Mouse (Mus musculus) stomach, embryonic 15.5 days (tissue): ENCODE measurements at regions not wholly inside any gene's neighbourhood (a gene's known extent, or its start where the extent isn't known, plus 50 kb on each side); places are given as distances from the start of the nearest gene placed in this dataset.

Experiments used
- ATAC-seq: fragments of 200-750 bp; cut with Nextera tagmentation; 2 replicates; pipeline ENCODE4 v1.8.0; 2017; ENCODE audit warnings: low read depth, moderate number of reproducible peaks, moderate TSS enrichment; ENCODE audit not compliant: insufficient read depth, low FRiP score
- H3K27ac ChIP-seq: fragments of 300-500 bp; sonication (generic); 2 replicates; pipeline ENCODE4 v1.5.1; 2015; ENCODE audit warnings: mild to moderate bottlenecking, inconsistent platforms
- H3K27me3 ChIP-seq: fragments of 300-500 bp; sonication (generic); replicated peaks from 2 replicates; pipeline ENCODE4 v1.6.1; 2015; ENCODE audit warnings: inconsistent platforms
- H3K36me3 ChIP-seq: fragments of 300-500 bp; sonication (generic); 2 replicates; pipeline ENCODE4 v1.6.1; 2015; ENCODE audit warnings: inconsistent platforms
- H3K4me1 ChIP-seq: fragments of 300-500 bp; sonication (generic); 2 replicates; pipeline ENCODE4 v1.6.1; 2015; ENCODE audit warnings: inconsistent platforms
- H3K4me2 ChIP-seq: fragments of 300-500 bp; sonication (generic); 2 replicates; pipeline ENCODE4 v1.6.1; 2015; ENCODE audit warnings: mild to moderate bottlenecking, inconsistent platforms
- H3K4me3 ChIP-seq: fragments of 300-500 bp; sonication (generic); replicated peaks from 2 replicates; pipeline ENCODE4 v1.5.1; 2015; ENCODE audit warnings: inconsistent platforms
- H3K9ac ChIP-seq: fragments of 300-500 bp; sonication (generic); 2 replicates; pipeline ENCODE4 v1.6.1; 2015; ENCODE audit warnings: inconsistent platforms
- H3K9me3 ChIP-seq: fragments of 300-500 bp; sonication (generic); 2 replicates; pipeline ENCODE4 v1.6.1; 2016; ENCODE audit warnings: inconsistent platforms
- whole genome bisulfite sequencing: fragments of 180-500 bp; shearing (Covaris S2); methylation state at CpG from one replicate; pipeline ENCODE4 v1.1.7; 2015; 5-methylcytosine and 5-hydroxymethylcytosine counted together

GRCm38 (mm10) chr11:28782486-28782885 lies 70.5 kb upstream of the Efemp1 start:
- Histone ChIP-seq H3K27ac (no peak overlapping the region), H3K9me3 (no peaks in the 10 kb centered on the region), H3K27me3 (no peaks in the 10 kb centered on the region), H3K4me2 (no peak overlapping the region), H3K4me3 (no peak overlapping the region), H3K36me3 (no peaks in the 10 kb centered on the region), H3K9ac (no peak overlapping the region), H3K4me1 (no peaks in the 10 kb centered on the region)
- WGBS = 75% methylated on average over 2 of the region's 2 CpGs
- no peak for ATAC-seq

GRCm38 (mm10) chr11:28770831-28771230 lies 82.2 kb upstream of the Efemp1 start:
- no peak for ATAC-seq
- WGBS = 81% methylated on average over 1 of the region's 1 CpGs
- Histone ChIP-seq H3K27me3 (no peaks in the 10 kb centered on the region), H3K4me2 (no peak overlapping the region), H3K27ac (no peak overlapping the region), H3K4me1 (no peaks in the 10 kb centered on the region), H3K9ac (no peak overlapping the region), H3K4me3 (no peak overlapping the region), H3K36me3 (no peaks in the 10 kb centered on the region), H3K9me3 (no peaks in the 10 kb centered on the region)

- Histone ChIP-seq H3K36me3 (no peaks in the 10 kb centered on the region), H3K4me3 (no peak overlapping the region), H3K9me3 (no peaks in the 10 kb centered on the region), H3K9ac (no peak overlapping the region), H3K4me2 (no peak overlapping the region), H3K27me3 (no peaks in the 10 kb centered on the region), H3K4me1 (no peaks in the 10 kb centered on the region), H3K27ac (no peak overlapping the region)
- no peak for ATAC-seq
Measured at GRCm38 (mm10) chr11:28760751-28761150, 92.3 kb upstream of the Efemp1 start.

DNA sequence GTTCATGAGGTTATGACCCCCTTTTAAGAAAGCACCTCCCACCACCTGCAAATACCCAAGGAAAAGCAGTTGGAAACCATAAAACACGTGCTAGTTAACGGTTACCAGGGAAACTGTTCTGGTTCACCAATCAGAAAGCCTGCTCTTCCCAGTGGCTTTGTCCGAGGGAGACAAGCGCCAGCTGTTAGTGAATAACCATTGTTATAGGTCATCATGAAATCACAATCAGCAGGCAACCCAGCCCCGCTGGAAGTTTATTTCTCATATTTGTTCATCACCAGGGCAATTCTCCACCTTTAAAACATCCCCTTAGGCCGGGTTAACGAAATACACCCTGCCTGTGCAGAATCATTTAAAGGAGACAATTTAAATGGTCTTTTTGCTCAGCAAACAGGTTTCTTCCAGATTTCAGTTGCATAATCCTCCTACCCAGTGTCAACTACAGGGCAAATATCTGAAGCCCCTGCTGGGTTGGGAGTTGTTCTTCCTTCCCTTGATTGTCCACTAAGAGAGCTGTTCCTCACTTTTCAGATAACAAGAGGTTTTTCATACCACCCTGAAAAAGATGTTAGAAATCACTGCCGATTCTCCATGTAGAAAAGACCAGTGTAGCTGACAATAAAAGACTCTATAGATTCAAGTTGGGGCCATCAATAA lies 117.9 kb upstream of the Efemp1 start:
- Histone ChIP-seq H3K36me3 (no peaks in the 10 kb centered on the region), H3K27me3 (no peaks in the 10 kb centered on the region), H3K4me2 (peak overlapping the region; percentile 27; the same call in 1 of the 2 replicates), H3K4me1 (0 out of 2 replicates have a peak, but pooled peaks cover 4% of the 10 kb centered on the region), H3K9me3 (no peaks in the 10 kb centered on the region), H3K4me3 (no peak overlapping the region), H3K9ac (no peak overlapping the region), H3K27ac (no peak overlapping the region)
- 13% methylated on average over 8 of the region's 8 CpGs for WGBS
- ATAC-seq = no peak; the same call in 1 of the 2 replicates

DNA sequence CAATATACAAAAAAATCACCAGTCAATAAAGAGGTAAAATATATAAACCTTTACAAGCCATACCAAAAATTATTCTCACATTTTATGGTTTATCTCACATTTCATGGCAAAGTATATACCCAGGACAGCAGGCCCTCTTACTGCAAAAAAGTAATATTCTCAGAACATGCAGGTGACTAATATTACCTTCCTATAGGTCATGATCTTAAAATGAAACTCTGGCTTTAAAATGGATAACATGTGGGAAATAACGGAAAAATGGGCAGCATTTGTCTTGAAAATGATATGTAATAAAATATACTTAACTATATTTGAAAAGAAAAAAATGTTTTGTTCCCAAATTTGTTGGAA lies 118.4 kb upstream of the Efemp1 start:
- Histone ChIP-seq H3K4me2 (no peak overlapping the region), H3K36me3 (no peaks in the 10 kb centered on the region), H3K9ac (no peak overlapping the region), H3K4me1 (0 out of 2 replicates have a peak, but pooled peaks cover 4% of the 10 kb centered on the region), H3K27me3 (no peaks in the 10 kb centered on the region), H3K27ac (no peak overlapping the region), H3K9me3 (no peaks in the 10 kb centered on the region), H3K4me3 (no peak overlapping the region)
- 33% methylated on average over 1 of the region's 1 CpGs for WGBS
- no peak for ATAC-seq

GRCm38 (mm10) chr11:28733877-28734580 lies 119.0 kb upstream of the Efemp1 start:
- H3K9ac ChIP-seq = no peak overlapping the region
- H3K4me3 ChIP-seq = no peak overlapping the region
- WGBS = 59% methylated on average over 3 of the region's 3 CpGs
- H3K36me3 ChIP-seq = no peaks in the 10 kb centered on the region
- no peaks in the 10 kb centered on the region for H3K27me3 ChIP-seq
- no peak overlapping the region for H3K27ac ChIP-seq
- no peaks in the 10 kb centered on the region for H3K9me3 ChIP-seq
- ATAC-seq = no peak
- H3K4me1 ChIP-seq = 0 out of 2 replicates have a peak, but pooled peaks cover 4% of the 10 kb centered on the region
- H3K4me2 ChIP-seq = no peak overlapping the region

- Histone ChIP-seq H3K27me3 (no peaks in the 10 kb centered on the region), H3K4me1 (0 out of 2 replicates have a peak, but pooled peaks cover 4% of the 10 kb centered on the region), H3K4me3 (no peak overlapping the region), H3K9me3 (no peaks in the 10 kb centered on the region), H3K27ac (no peak overlapping the region), H3K9ac (no peak overlapping the region), H3K4me2 (no peak overlapping the region), H3K36me3 (no peaks in the 10 kb centered on the region)
- no peak for ATAC-seq
- 56% methylated on average over 2 of the region's 2 CpGs for WGBS
Measured at GRCm38 (mm10) chr11:28730140-28730539, 122.9 kb upstream of the Efemp1 start.

GRCm38 (mm10) chr11:28709511-28709910 lies 125.4 kb upstream of the Ccdc85a start:
- Histone ChIP-seq H3K4me2 (no peak overlapping the region), H3K9me3 (no peaks in the 10 kb centered on the region), H3K9ac (no peak overlapping the region), H3K27me3 (no peaks in the 10 kb centered on the region), H3K27ac (no peak overlapping the region), H3K4me1 (no peaks in the 10 kb centered on the region), H3K4me3 (no peak overlapping the region), H3K36me3 (no peaks in the 10 kb centered on the region)
- no peak for ATAC-seq
- 52% methylated on average over 3 of the region's 3 CpGs for WGBS

DNA sequence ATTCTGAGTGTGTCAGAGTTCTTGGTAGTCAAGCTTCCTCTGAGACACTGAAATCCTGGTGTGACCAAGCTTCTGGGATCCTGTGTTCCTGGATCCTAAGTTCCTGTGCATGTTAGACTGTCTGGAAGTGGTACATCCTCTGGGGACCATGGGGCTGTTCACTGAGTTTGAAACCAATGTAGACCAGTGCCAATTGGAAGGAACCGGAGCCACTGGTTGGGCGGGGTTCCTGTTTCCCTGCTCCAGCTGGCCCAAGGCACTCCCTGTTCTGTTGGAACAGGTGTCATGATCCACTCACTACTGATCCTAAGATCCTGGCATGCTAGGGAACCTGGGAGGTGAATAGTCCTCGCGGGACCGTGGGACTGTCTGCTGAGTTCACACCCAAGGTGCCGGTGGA lies 124.3 kb upstream of the Ccdc85a start:
- ATAC-seq = no peak
- 81% methylated on average over 6 of the region's 6 CpGs for WGBS

GRCm38 (mm10) chr11:28702384-28702783 lies 118.3 kb upstream of the Ccdc85a start:
- no peaks in the 10 kb centered on the region for H3K9me3 ChIP-seq
- H3K9ac ChIP-seq = no peak overlapping the region
- H3K36me3 ChIP-seq = no peaks in the 10 kb centered on the region
- no peak overlapping the region for H3K4me2 ChIP-seq
- no peaks in the 10 kb centered on the region for H3K27me3 ChIP-seq
- 58% methylated on average over 1 of the region's 1 CpGs for WGBS
- H3K4me1 ChIP-seq = no peaks in the 10 kb centered on the region
- H3K4me3 ChIP-seq = no peak overlapping the region
- no peak overlapping the region for H3K27ac ChIP-seq
- ATAC-seq = no peak

More for the DNA sequence above, 124.3 kb upstream of the Ccdc85a start:
- Histone ChIP-seq H3K4me1 (no peaks in the 10 kb centered on the region), H3K9ac (no peak overlapping the region), H3K36me3 (no peaks in the 10 kb centered on the region), H3K27ac (no peak overlapping the region), H3K9me3 (no peaks in the 10 kb centered on the region), H3K4me3 (no peak overlapping the region), H3K27me3 (no peaks in the 10 kb centered on the region), H3K4me2 (no peak overlapping the region)

- ATAC-seq = no peak
- Histone ChIP-seq H3K9ac (no peak overlapping the region), H3K27me3 (no peaks in the 10 kb centered on the region), H3K4me3 (no peak overlapping the region), H3K4me1 (no peaks in the 10 kb centered on the region), H3K36me3 (no peaks in the 10 kb centered on the region), H3K27ac (no peak overlapping the region), H3K9me3 (no peaks in the 10 kb centered on the region), H3K4me2 (no peak overlapping the region)
- 90% methylated on average over 2 of the region's 2 CpGs for WGBS
Measured at GRCm38 (mm10) chr11:28701379-28701778, 117.3 kb upstream of the Ccdc85a start.

DNA sequence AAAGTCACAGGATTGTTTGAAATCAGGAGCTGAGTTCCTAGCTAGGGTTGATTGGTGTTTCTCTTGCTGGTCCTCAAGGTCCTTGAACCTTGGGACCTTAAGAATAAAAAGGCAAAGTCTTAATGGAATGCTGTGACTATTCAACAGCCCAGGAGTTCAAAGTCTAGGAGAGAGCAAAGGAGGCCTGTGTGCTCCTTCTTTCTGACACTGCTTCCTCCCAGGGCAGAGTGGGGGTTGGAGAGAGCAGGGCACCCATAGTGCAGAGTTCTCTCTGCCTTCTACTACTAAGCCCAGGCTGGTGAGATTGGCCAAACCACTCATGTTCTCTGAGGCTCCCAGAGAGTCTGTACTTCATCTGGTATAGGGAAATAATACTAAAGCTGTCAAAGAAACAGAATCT lies 115.6 kb upstream of the Ccdc85a start:
- Histone ChIP-seq H3K27me3 (no peaks in the 10 kb centered on the region), H3K4me2 (no peak overlapping the region), H3K9me3 (no peaks in the 10 kb centered on the region), H3K4me3 (no peak overlapping the region), H3K4me1 (no peaks in the 10 kb centered on the region), H3K9ac (no peak overlapping the region), H3K27ac (no peak overlapping the region), H3K36me3 (no peaks in the 10 kb centered on the region)
- ATAC-seq = no peak
